Mouse (Mus musculus) NIH3T3 (cell line): ENCODE results near the gene Actn3.
A peak's percentile ranks its signal among the peaks of the same experiment; 100 is the strongest.

Experiments used
- DNase-seq: peaks from one replicate; pipeline ENCODE4 v3.0.0-alpha.2; 2012; ENCODE audit warnings: low read depth

The Actn3 gene

GRCm38 (mm10) chr19:4859081-4859480 lies 18.6 kb downstream of the Actn3 start:
- DNase-seq = peak; percentile 30

- no peak for DNase-seq
Observed at GRCm38 (mm10) chr19:4855951-4856350, 21.8 kb downstream of the Actn3 start.

GRCm38 (mm10) chr19:4855470-4855820 lies 22.3 kb downstream of the Actn3 start:
- DNase-seq = no peak

- peak; percentile 12 for DNase-seq
Observed at GRCm38 (mm10) chr19:4854552-4855469, 22.9 kb downstream of the Actn3 start, which contains the start of gene Ctsf. TSS of gene Ctsf (plus strand) at chr19:4855130.

GRCm38 (mm10) chr19:4850281-4850680 lies 27.4 kb downstream of the Actn3 start:
- no peak for DNase-seq

- no peak for DNase-seq
Observed at GRCm38 (mm10) chr19:4849800-4850199, 27.9 kb downstream of the Actn3 start.

- peak; percentile 74 for DNase-seq
Observed at GRCm38 (mm10) chr19:4847490-4847889, 30.2 kb downstream of the Actn3 start.

GRCm38 (mm10) chr19:4845846-4846245 lies 31.9 kb downstream of the Actn3 start:
- no peak for DNase-seq

GRCm38 (mm10) chr19:4842611-4843010 lies 35.1 kb downstream of the Actn3 start:
- DNase-seq = no peak

GRCm38 (mm10) chr19:4840848-4841247 lies 36.9 kb downstream of the Actn3 start:
- no peak for DNase-seq

- peak; percentile 99 for DNase-seq
Observed at GRCm38 (mm10) chr19:4839149-4839548, 38.6 kb downstream of the Actn3 start, which contains the start of the genes Ccs and Ccdc87. TSS of gene Ccs (minus strand) at chr19:4839332. TSS of gene Ccdc87 (plus strand) at chr19:4839366.

GRCm38 (mm10) chr19:4838526-4839140 lies 39.1 kb downstream of the Actn3 start:
- DNase-seq = peak; percentile 51

- DNase-seq = no peak
Observed at GRCm38 (mm10) chr19:4837049-4837448, 40.7 kb downstream of the Actn3 start.

GRCm38 (mm10) chr19:4836096-4836495 lies 41.6 kb downstream of the Actn3 start:
- no peak for DNase-seq

- DNase-seq = no peak
Observed at GRCm38 (mm10) chr19:4833977-4834376, 43.7 kb downstream of the Actn3 start.

GRCm38 (mm10) chr19:4829156-4829555 lies 48.6 kb downstream of the Actn3 start:
- DNase-seq = no peak

GRCm38 (mm10) chr19:4828444-4829114 lies 49.1 kb downstream of the Actn3 start:
- no peak for DNase-seq

GRCm38 (mm10) chr19:4820678-4821303 lies 56.9 kb downstream of the Actn3 start:
- peak; percentile 56 for DNase-seq

GRCm38 (mm10) chr19:4817182-4817835 lies 60.4 kb downstream of the Actn3 start:
- no peak for DNase-seq

GRCm38 (mm10) chr19:4813015-4813414 lies 64.7 kb downstream of the Actn3 start:
- DNase-seq = peak; percentile 47

- DNase-seq = peak; percentile 73
Observed at GRCm38 (mm10) chr19:4812334-4812949, 65.3 kb downstream of the Actn3 start.
